Mouse (Mus musculus): ENCODE measurements at regions not wholly inside any gene's neighbourhood (a gene's known extent, or its start where the extent isn't known, plus 50 kb on each side); places are given as distances from the start of the nearest gene placed in this dataset.

DNA sequence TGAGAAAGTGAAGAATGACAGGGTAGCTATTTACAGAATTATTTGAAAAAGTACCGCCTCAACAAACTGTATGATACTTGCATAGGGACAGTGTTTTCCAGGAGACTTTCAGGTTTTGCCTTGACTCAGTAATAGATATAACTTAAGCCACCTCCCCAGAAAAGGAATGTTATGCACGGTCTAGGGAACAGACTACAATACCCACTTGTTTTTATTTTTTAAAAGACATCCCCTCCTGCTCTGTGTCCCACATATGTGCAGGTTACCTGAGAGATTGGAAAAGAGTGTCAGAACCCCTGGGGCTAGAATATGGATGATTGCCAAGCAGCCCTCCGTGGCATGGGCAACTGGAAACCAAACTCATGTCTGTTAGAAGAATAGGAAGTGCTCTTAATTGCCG, 137.2 kb upstream of the Hmgn3 start:
- WGBS = 61% methylated on average over 4 of the region's 4 CpGs
- Histone ChIP-seq H3K27ac (no peak overlapping the region), H3K4me3 (no peak overlapping the region), H3K36me3 (ENCODE audit: control insufficient read depth, insufficient read depth, low read length) (no peaks in the 10 kb centered on the region), H3K9ac (ENCODE audit: low read depth, low read length) (no peak overlapping the region), H3K27me3 (ENCODE audit: control insufficient read depth, insufficient read depth, low read length) (no peaks in the 10 kb centered on the region), H3K4me1 (ENCODE audit: control insufficient read depth, insufficient read depth, low read length) (no peaks in the 10 kb centered on the region), H3K79me2 (replicated peaks; ENCODE audit: control insufficient read depth, insufficient read depth, low read length) (no peaks in the 10 kb centered on the region)
- DNase-seq = no peak
- TF ChIP-seq EP300 (IDR thresholded peaks at IDR 0.05; ENCODE audit: insufficient read depth, low read depth, low read length) (no peak), POLR2A (IDR thresholded peaks at IDR 0.05; ENCODE audit: insufficient read depth, low read depth, low read length) (no peak), CTCF (IDR thresholded peaks at IDR 0.05) (no peak)
- intact Hi-C loops (cut with DNase I) = no loop called here

DNA sequence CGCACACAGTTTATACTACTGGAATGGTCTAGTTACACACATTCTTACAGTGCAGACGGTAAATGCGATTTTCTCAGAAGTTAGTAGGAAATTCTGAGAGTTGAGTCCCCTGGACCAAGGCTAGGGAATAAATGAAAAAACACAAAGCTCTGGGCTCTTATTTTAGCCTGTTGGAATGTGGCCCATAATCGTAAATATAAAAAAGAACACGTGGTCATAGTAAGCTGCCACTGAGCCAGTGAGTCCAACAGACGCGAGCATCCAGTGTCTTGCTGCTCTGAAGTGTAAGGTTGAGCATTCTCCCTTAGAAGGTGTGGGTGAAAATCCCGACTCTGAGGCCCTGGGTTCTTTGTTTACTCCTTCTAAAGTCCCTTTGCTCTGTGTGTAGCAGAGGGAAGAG, 136.8 kb upstream of the Hmgn3 start:
- no peak for TF ChIP-seq EP300 (IDR thresholded peaks at IDR 0.05; ENCODE audit: insufficient read depth, low read depth, low read length)
- no peak for TF ChIP-seq CTCF (IDR thresholded peaks at IDR 0.05)
- TF ChIP-seq POLR2A (IDR thresholded peaks at IDR 0.05; ENCODE audit: insufficient read depth, low read depth, low read length) = no peak
- Histone ChIP-seq H3K27me3 (ENCODE audit: control insufficient read depth, insufficient read depth, low read length) (no peaks in the 10 kb centered on the region), H3K27ac (no peak overlapping the region), H3K4me3 (no peak overlapping the region), H3K79me2 (replicated peaks; ENCODE audit: control insufficient read depth, insufficient read depth, low read length) (no peaks in the 10 kb centered on the region), H3K9ac (ENCODE audit: low read depth, low read length) (no peak overlapping the region), H3K4me1 (ENCODE audit: control insufficient read depth, insufficient read depth, low read length) (no peaks in the 10 kb centered on the region), H3K36me3 (ENCODE audit: control insufficient read depth, insufficient read depth, low read length) (no peaks in the 10 kb centered on the region)
- no peak for DNase-seq
- intact Hi-C loops (cut with DNase I) = no loop called here
- 61% methylated on average over 8 of the region's 8 CpGs for WGBS

DNA sequence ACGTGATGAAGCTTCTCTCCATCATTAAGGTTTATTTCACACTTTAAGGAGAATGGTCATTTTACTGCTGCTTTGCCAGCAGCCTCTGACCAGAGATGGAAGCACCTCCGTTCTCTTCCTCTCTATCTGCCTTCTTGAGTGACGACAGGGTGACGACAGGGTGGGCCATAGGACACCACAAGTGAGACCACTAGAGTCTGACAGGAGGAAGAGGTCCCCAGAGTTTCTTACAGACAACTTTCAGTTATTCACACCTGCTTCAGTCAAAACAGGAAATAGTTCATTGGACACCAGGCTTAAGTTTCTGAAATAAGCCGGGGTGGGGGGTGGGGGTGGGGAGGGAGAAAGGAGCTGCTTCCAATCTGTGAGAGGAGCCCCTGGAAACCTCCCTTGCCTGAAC, 131.3 kb upstream of the Hmgn3 start:
- intact Hi-C loops (cut with DNase I) = no loop called here
- no peak for TF ChIP-seq POLR2A (IDR thresholded peaks at IDR 0.05; ENCODE audit: insufficient read depth, low read depth, low read length)
- Histone ChIP-seq H3K4me1 (ENCODE audit: control insufficient read depth, insufficient read depth, low read length) (no peaks in the 10 kb centered on the region), H3K79me2 (replicated peaks; ENCODE audit: control insufficient read depth, insufficient read depth, low read length) (no peaks in the 10 kb centered on the region), H3K9ac (ENCODE audit: low read depth, low read length) (no peak overlapping the region), H3K4me3 (no peak overlapping the region), H3K27me3 (ENCODE audit: control insufficient read depth, insufficient read depth, low read length) (no peaks in the 10 kb centered on the region), H3K36me3 (ENCODE audit: control insufficient read depth, insufficient read depth, low read length) (no peaks in the 10 kb centered on the region), H3K27ac (no peak overlapping the region)
- WGBS = 49% methylated on average over 5 of the region's 5 CpGs
- no peak for DNase-seq

GRCm38 (mm10) chr9:83277356-83277755, 130.9 kb upstream of the Hmgn3 start:
- Histone ChIP-seq H3K27ac (no peak overlapping the region), H3K36me3 (ENCODE audit: control insufficient read depth, insufficient read depth, low read length) (no peaks in the 10 kb centered on the region), H3K9ac (ENCODE audit: low read depth, low read length) (no peak overlapping the region), H3K4me3 (no peak overlapping the region), H3K27me3 (ENCODE audit: control insufficient read depth, insufficient read depth, low read length) (no peaks in the 10 kb centered on the region), H3K4me1 (ENCODE audit: control insufficient read depth, insufficient read depth, low read length) (no peaks in the 10 kb centered on the region), H3K79me2 (replicated peaks; ENCODE audit: control insufficient read depth, insufficient read depth, low read length) (no peaks in the 10 kb centered on the region)
- intact Hi-C loops (cut with DNase I) = no loop called here
- 73% methylated on average over 5 of the region's 5 CpGs for WGBS
- TF ChIP-seq EP300 (IDR thresholded peaks at IDR 0.05; ENCODE audit: insufficient read depth, low read depth, low read length) = no peak
- TF ChIP-seq CTCF (IDR thresholded peaks at IDR 0.05) = no peak
- no peak for TF ChIP-seq POLR2A (IDR thresholded peaks at IDR 0.05; ENCODE audit: insufficient read depth, low read depth, low read length)
- no peak for DNase-seq

- 85% methylated on average over 5 of the region's 5 CpGs for WGBS
These were observed 129.8 kb upstream of the Hmgn3 start for GRCm38 (mm10) chr9:83276291-83276690.

DNA sequence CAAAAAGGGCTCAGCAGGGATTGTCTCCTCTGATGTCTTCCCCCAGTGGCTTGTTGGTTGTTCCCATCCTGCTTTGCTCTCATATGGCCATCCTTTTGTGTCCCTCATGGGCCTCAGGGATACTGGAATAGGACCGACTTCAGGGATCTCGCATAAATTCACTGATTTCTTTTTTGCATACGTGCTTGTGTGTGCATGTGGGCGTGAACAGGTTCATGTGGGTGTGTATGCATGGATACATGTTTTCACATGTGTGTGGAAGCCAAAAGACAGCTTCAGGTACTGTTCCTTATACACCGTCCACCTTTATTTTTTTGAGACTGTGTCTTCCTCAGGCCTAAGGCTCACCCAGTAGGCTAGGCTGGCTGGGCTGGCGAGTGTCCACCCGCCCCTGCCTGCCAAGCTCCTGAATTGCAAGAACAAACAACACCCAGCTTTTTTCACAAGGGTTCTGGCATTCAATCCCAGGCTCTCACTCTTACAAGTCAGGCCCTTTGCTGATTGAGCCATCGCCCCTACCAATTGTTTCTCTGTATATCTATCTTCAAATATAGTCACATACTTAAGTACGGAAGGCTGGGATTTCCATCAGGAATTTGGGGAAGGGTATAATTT, 127.0 kb upstream of the Hmgn3 start:
- Histone ChIP-seq H3K27ac (no peak overlapping the region), H3K4me3 (no peak overlapping the region), H3K9ac (ENCODE audit: low read depth, low read length) (no peak overlapping the region), H3K4me1 (ENCODE audit: control insufficient read depth, insufficient read depth, low read length) (no peaks in the 10 kb centered on the region), H3K27me3 (ENCODE audit: control insufficient read depth, insufficient read depth, low read length) (no peaks in the 10 kb centered on the region), H3K79me2 (replicated peaks; ENCODE audit: control insufficient read depth, insufficient read depth, low read length) (no peaks in the 10 kb centered on the region), H3K36me3 (ENCODE audit: control insufficient read depth, insufficient read depth, low read length) (no peaks in the 10 kb centered on the region)
- 84% methylated on average over 9 of the region's 9 CpGs for WGBS
- DNase-seq = peak in 1 of 2 experiments; percentile 35
- intact Hi-C loops (cut with DNase I) = no loop called here
- TF ChIP-seq EP300 (IDR thresholded peaks at IDR 0.05; ENCODE audit: insufficient read depth, low read depth, low read length) = no peak
- TF ChIP-seq CTCF (IDR thresholded peaks at IDR 0.05) = no peak
- TF ChIP-seq POLR2A (IDR thresholded peaks at IDR 0.05; ENCODE audit: insufficient read depth, low read depth, low read length) = no peak

More at GRCm38 (mm10) chr9:83276291-83276690, 129.8 kb upstream of the Hmgn3 start:
- Histone ChIP-seq H3K4me1 (ENCODE audit: control insufficient read depth, insufficient read depth, low read length) (no peaks in the 10 kb centered on the region), H3K4me3 (no peak overlapping the region), H3K79me2 (replicated peaks; ENCODE audit: control insufficient read depth, insufficient read depth, low read length) (no peaks in the 10 kb centered on the region), H3K36me3 (ENCODE audit: control insufficient read depth, insufficient read depth, low read length) (no peaks in the 10 kb centered on the region), H3K9ac (ENCODE audit: low read depth, low read length) (no peak overlapping the region), H3K27me3 (ENCODE audit: control insufficient read depth, insufficient read depth, low read length) (no peaks in the 10 kb centered on the region), H3K27ac (no peak overlapping the region)
- DNase-seq = no peak
- intact Hi-C loops (cut with DNase I) = no loop called here
- no peak for TF ChIP-seq EP300 (IDR thresholded peaks at IDR 0.05; ENCODE audit: insufficient read depth, low read depth, low read length)
- TF ChIP-seq POLR2A (IDR thresholded peaks at IDR 0.05; ENCODE audit: insufficient read depth, low read depth, low read length) = no peak
- TF ChIP-seq CTCF (IDR thresholded peaks at IDR 0.05) = no peak

All from heart, adult 2 months (tissue).